Mouse (Mus musculus): ENCODE results near the gene Gbf1.

The Gbf1 gene

DNA sequence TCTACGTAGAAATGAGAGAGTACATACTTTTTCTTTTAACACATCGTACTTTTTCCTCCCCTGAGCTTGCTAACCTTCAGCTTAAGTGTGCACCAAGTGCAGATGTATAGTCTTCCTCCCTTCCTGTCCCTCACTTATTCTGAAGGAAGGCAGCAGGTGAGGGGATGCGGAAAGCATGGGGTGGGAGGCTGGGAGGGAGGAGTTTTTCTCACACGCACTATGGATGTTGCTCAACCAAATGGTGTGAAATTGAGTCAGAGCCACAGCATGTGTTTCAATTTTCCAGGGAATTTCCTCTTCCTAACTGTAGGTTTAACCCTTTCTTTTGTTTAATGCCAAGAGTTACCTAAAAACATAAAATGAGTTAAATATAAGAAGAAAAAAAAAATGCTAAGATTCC lies 70.8 kb downstream of the Gbf1 start:
- no peak for DNase-seq (ENCODE audit: low spot score)

DNA sequence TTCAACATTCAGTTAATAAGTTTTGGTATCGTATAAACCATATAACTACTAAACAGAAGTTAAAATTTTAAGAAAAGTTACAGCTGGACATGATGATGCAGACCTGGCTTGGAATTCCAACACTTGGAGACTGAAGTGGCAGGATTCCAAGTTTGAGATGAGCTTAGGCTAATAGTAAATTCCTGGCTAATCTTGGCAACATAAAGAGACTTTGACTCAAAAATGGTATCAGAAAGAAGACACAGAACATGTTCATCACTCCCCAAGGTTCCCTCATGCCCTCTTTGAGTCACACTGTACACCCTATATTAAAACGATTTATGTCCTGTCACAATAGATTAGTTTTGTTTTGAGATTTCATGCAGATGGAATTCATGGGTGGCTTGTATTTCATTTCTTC lies 72.6 kb downstream of the Gbf1 start:
- DNase-seq (ENCODE audit: low spot score), result no peak

DNA sequence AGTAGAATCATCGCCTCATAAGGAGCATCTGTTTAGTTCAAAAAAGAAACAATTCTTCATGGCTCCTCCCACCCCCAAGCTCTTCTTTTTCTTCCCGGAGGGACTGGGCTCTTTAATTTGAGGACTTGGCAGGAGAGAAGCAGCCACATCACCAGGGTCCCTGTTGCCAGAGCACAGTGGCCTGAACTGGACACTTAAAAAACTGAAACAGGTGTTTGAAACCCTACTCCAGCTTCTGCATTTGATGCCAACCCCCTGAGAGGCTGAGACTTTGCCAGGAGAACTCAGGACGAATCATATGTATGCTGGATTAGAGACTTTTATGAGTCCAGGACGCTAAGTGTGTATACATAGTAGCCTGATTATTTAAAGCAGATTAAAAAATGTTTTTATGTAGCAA lies 73.2 kb downstream of the Gbf1 start:
- no peak for DNase-seq (ENCODE audit: low spot score)

DNA sequence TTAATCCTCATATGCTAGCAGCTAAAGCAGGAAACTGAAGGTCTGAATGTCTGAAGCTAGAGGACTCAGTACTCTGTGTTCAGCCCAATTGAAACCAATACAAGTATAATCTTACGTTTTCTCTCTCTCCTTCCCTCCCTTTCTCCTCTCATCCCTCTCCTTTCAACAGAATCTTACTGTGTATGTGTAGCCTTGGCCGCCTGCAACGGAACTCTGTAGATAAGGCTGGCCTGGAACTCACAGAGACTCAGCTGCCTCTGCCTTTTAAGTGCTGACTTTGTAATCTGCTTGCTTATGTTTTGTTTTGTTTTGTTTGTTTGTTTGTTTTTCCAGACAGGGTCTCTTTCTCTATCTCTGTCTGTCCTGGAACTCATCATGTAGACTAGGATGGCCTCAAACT lies 74.0 kb downstream of the Gbf1 start:
- no peak for DNase-seq (ENCODE audit: low spot score)

DNA sequence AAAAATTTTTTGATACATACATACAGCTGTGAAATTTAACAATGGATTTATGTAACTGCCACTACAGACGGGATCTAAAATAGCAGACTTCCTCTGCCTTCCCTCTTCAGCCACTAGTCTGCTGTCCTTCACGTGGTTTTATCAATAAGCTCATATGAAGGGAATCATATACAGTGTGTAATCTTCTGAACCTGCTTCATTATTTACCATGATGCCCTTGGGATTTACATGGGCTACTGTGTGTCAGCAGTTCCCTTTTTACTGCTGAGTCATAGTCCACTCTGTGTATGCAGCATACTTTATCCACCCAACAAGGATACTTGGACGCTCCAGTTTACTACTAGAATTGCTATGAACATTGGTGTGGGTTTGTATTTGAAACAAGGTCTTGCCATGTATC lies 75.0 kb downstream of the Gbf1 start:
- no peak for DNase-seq (ENCODE audit: low spot score)

DNA sequence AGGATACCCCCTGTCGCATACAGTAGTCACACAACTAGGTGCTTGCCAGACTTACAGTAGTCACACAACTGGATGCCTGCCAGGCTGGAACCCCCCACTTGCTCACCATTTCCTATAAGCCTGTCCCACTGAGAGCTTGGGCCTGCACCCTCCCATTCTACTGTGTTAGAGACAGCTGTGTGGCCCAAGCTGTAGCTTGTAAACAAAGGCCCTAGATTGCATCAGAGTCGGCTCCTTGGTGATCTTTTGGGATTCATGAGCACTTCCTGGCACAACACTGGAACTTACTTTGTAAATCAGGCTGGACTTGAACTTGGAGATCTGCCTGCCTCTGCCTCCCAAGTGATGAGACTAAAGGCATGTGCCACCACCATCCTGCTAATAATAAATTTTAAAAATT lies 82.1 kb downstream of the Gbf1 start:
- no peak for DNase-seq (ENCODE audit: low spot score)

DNA sequence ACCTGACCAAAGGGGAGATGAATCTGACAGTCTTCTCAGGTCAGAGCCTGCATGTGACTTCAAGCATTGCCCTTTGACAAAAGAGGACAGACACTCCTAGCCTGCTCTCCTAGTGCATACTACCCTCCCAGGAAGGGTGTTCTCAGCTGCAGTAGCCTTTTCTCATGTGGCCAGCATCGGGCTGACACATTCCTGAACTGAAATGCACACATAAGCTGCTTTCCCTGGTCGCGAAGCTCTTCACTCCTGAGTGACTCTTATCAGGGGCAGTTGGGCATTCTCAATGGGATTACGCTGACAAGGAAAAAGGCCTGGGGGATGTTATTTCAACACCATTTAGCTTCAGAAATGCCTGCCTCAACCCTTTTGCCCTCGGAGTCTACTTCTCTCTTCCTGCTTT lies 84.3 kb downstream of the Gbf1 start:
- no peak for DNase-seq (ENCODE audit: low spot score)

DNA sequence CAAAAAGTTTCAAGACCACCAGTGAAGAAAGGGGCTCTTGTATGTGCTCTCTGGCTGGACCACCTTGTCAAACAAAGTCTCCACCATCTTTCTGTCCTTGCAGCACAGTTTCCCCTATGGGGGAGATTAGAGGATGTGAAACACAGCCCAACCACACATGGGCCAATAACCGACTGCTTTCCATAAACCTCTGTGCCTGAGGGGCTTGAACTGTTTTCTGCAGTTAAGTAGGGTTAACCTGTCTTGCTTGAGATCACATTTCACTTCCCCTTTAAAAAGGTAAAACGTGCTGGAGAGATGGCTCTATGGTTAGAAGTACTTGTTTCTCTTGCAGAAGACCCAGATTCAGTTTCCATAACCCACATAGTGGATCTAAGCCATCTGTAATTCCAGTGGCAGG lies 87.9 kb downstream of the Gbf1 start:
- no peak for DNase-seq (ENCODE audit: low spot score)

DNA sequence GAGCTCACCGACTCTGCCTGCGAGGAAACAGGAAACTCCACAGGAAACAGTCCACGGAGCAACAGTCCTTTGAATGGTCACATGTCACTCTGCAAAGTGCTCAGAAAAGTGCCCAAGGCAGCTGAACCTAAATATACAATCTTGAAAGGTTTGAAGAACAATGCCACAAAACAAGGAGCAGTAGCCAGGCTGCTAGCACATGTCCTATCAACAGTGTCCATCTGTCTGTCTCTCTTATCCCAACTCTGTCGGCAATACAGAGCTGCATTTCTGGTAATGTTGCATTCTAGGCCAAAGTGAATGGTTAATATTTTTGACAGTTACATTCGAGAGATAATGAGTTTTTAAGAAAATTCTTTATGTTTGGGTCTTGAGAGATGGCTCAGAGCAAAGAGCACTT lies 90.1 kb downstream of the Gbf1 start:
- DNase-seq (ENCODE audit: low spot score), result no peak

DNA sequence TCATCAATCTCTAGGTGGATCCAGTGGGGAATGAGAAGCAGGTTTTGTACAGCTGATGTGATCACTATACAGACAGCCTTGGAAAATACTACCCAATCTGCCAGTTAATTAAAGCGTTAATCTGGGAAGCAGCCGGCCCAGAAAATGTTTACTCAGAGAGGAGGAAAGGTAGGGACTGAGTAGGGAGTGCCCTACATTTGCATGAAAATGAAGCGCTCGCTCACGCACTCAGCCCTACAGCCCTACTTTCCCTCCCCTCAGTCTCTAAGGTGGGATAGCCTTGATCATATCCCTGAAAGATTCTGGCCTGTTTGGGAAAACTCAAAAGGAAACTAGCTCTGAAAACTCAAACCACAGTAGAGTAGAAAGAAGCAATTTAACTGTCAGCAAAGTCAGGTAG lies 92.3 kb downstream of the Gbf1 start:
- DNase-seq (ENCODE audit: low spot score), result no peak

DNA sequence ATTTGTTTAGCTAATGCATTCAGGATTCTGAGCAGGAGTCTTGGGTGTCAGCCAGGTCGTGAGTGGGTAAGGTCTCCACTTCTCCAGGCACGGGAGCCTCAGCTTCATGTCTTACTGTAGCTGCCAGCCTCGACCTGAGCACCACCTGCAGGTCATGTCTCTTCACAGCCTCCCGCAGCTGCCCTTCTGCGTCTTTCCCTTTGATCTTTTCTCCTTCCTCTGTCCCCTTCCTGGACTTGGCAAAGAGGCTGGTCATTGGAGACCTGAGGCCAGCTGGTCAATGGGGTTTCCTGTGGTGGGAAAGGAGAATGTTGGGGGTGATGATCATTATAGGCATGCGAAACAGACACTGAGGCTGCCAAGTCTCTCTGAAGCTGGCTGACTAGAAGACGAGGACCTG lies 96.7 kb downstream of the Gbf1 start:
- DNase-seq (ENCODE audit: low spot score), result no peak

DNA sequence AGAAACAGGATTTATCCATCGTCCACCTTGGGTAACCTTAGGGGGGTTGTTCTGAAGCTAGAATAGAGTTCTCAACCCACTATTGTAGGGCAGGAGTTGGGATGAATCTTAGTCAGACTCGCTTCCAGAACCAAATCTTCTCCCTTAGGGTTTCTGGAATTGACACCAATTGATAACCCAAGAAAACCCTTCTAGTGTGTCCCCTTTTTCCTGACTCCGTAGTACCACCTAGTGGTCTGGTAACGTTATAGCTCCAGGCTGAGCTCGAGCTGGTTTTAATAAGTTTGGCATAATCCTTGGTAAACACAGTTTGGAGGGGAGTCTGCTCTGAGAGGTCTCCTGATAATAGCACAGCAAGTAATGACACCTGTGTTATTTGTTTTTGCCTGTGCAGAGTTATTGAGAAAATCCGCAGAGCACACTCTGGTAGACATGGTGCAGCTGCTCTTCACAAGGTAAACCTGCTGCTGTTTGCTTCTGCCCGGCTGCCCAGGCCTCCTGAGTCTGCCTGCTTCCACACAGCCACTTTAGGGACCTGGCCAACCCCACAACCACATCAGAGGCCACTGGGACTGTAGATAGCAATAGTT lies 101.9 kb downstream of the Gbf1 start:
- no peak for DNase-seq (ENCODE audit: low spot score)

DNA sequence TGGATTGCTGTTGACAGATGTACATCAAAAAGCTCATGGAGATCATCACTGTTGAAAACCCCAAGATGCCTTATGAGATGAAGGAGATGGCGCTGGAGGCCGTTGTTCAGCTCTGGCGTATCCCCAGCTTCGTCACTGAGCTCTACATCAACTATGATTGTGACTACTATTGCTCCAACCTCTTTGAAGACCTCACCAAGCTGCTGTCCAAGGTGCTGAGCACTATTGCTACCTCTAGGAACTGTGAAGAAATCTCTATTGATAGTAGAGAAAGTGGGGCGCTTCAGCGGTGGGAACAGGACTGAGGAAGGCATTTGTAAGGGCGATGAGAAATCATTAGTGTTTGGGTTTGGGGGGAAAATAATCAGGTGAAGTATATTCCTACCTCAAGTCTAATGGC lies 112.5 kb downstream of the Gbf1 start:
- no peak for DNase-seq (ENCODE audit: low spot score)

DNA sequence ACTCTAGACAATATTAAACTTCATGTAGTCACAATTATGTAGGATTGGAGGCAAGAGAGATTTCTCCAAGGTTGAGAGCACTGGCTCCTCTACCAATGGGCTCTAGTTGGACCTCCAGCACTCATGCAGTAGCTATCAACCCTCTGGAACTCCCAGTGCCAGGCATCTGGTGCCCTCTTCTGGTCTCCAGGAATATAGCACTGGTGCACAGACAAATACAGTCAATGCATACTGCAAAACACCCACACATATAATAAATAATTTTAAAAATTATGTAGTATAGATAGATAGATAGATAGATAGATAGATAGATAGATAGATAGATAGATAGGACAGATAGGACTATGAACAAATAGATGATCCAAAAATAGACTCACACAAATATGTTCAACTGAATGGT lies 123.0 kb downstream of the Gbf1 start:
- no peak for DNase-seq (ENCODE audit: low spot score)

DNA sequence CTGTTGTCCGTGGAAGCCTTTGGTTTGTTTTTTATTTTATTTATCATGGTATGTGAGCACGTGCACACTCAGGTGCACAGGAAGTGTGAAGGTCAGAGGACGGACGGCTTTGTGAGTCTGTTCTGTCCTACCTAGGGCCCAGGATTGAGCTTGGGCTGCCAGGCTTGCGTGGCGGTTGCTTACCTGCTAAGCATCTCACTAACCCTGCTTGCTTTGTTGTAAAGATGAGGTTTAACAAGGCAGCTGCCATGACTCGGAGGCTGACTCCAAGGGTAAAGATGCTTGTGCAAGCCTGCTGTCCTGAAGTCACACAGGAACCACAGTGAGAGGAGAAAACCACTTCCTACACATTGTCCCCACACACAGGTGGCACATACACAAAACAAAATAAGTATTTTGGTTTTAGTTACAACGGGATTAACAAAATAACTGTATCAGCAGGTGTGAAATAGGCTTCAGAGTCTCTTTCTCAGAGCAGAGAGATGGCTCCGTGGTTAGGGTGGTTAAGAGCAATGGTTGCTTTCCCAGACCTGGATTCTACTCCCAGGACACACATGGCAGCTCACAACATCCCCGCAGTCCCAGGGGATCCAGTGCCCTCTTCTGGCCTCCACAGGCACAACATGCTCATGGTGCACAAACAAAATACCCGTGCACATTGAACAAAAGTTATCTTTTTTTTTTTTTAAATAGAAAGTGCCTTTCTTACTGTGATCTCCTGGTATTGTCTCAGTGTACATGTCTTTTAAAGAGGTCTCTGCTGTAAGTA lies 130.0 kb downstream of the Gbf1 start:
- no peak for DNase-seq (ENCODE audit: low spot score)

DNA sequence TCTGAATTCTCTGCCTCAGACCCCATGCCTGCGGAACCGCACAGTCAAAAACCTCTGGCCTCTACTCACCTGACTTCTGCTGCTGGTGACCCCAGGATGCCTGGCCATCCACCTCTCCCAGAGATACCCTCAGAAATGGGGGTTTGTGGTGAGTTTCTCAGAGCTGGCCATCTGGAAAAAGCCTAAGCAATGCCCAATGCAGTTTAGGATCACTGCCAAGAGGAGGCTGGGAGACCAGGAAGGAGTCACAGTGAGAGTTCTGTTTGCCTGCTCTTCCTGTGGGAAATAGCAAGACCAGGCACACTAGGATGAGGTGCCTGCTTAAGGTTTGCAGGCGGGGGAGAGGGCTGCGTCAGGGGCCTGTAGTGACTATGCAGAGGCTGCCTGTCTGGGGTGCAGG lies 132.4 kb downstream of the Gbf1 start:
- no peak for DNase-seq (ENCODE audit: low spot score)

DNA sequence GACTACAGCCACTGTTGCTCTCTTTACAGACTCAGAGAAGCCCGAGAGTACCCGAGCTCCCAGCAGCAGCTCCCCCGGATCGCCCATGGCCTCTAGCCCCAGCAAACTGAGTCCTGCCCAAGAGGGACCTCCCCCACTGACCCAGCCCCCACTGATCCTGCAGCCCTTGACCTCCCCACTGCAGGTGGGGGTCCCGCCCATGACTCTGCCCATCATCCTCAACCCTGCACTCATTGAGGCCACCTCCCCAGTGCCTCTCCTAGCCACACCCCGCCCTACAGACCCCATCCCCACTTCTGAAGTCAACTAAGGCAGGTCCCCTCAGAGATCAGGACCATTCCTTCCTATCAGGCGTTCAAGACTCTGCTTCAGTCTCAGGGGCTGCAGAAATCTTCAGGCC lies 133.3 kb downstream of the Gbf1 start:
- DNase-seq (ENCODE audit: low spot score), result no peak

DNA sequence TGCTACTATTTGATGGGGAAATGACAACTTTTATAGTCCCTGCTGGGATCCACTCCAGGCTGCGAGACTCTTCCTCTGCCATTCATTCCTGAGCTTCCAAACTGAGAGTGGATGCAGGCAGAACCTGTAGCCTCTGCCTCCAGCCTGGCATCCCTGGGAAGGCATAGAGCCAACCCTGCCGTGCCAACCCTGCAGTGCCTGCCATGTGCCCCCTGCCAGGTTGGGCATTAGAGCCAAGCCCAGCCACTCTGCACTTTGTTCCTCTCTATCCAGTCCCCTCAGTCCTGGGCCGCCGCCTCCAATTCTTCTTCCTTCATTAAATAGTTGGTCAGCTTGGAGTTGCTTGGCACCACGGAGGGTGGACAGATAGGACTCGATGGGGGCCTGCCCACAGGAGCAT lies 133.7 kb downstream of the Gbf1 start:
- no peak for DNase-seq (ENCODE audit: low spot score)

DNA sequence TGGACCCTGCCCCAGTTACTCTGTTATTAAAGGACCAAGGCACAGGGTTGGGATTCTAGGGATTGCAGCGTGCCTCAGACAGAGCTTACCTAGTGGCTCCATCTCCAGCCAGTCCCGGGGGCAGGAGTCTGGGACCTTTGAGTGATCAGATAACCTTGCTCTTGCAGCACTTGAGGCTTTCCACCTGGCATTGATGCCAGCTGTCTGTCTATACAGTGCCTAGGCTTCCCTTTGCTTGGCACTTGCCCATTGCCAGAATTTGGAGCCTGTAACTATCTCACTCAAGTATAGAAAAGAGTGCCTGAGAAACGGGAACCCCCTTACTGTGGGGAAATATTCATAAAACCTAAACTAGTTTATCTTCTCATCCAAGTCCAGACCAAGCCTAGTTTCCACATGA lies 134.6 kb downstream of the Gbf1 start:
- DNase-seq (ENCODE audit: low spot score), result no peak

DNA sequence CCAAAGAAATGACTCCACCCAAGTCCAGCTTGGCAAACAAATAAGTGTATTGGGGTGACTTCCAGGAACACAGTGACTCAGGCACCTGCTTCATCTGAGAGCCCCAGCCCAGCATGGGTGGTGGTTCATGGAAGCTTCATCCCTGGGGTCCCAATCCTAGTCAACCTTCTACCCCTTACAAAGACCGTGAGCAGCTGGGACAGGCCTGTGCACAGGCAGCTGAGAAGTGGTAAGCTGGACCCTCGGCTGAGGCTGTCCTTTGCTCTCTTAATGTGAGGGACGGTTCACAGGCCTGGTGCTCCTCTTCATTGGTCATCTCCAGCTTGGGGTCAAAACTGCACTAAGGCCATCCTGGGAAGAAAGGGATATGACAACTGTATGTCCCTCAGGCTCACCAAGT lies 135.3 kb downstream of the Gbf1 start:
- DNase-seq (ENCODE audit: low spot score), result no peak

DNA sequence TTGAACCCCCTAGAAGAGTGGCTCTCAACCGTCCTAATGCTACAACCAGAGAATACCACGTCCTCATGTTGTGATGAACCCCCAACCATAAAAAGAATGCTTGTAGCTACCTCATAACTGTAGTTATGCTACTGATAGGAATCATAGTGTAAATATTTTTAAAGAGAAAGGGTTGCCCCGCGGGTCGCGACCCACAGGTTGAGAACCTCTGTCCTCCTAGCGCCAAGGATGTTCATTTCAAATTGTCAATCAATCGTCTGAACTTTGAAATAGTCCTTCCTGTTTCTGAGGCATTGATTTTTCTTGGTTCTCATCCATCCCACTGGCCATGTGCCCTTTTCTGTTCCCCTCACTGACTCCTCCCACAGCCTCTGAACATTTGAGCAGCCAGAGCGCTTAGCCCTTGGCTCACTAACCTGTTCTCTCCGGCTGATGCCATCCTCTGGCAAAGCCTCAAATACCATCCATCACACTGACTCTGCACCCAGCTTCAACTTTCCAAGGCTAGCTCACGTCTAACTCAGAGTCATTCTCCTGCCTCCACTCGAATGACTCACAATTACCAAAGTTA lies 138.3 kb downstream of the Gbf1 start:
- DNase-seq (ENCODE audit: low spot score), result no peak

DNA sequence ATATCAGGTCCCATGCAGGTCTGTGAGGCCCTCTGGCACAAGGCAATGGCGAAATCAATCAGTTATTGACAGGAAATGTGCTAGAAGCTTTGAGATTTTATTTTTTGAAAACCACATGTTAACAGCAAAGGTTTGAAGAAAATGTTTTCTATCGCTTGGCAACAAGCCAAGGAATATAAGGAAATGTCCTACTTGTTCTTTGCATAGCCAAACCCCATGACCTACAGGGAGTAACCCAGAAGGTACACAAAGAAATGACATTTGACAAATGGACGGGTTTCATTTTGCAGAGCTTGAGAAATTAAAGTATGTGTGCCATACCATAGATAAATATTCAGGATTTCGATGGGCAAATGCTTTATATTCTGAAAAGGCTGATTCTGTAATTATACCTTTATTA lies 144.6 kb downstream of the Gbf1 start:
- DNase-seq (ENCODE audit: low spot score), result no peak

DNA sequence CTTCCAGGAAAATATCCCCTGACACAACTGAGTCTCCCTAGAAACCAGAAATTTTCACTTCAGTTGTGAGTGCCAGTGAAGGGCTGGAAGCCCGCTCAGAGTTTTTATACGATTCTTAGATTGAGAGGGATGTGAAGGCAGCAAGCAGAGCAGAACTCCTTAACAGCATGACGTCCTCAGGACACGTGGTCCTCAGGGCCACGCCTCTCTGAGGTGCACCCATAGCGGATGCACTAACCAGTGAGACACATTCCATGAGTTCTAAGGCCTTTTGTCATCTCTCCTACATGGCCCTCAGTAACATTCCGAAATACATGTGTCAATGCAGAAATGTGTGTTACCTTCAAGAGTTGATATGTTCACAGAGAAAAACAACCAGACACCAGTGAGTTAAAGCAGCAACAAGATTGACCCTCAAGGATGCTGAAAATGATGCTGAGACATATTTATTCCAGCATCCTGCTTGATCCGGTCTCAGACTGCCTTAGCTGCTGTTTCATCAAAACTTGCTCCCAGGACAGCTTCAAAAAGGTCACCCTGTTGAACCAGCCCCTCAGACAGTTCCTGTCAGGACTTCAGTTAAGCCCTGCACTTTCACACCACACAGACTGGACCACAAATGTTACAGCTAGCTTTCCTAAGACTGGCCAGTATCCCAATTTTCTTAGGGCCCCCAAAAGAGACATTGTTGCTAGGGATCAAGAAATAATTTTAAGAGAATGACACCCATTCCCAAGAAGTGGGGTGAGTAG lies 148.2 kb downstream of the Gbf1 start:
- DNase-seq (ENCODE audit: low spot score), result no peak

Data from testis, postnatal 14 days (tissue).